Mouse (Mus musculus) limb, embryonic 14.5 days (tissue): ENCODE data around the gene Scyl1. TPM values are rescaled to one million over a fixed set of nuclear protein-coding genes. Genes with fewer than 3 reads are reported as not detected.
"Not testable (repeated sequence)": the region's sequence is repeated elsewhere in the genome, so short reads cannot be mapped to it uniquely, and the experiment has no call there.

Experiments used
- ATAC-seq: fragments of 200-750 bp; cut with Nextera tagmentation; 2 replicates; pipeline ENCODE4 v1.8.0; 2017; ENCODE audit warnings: low read depth, moderate number of reproducible peaks, moderate TSS enrichment; ENCODE audit not compliant: low FRiP score
- DNase-seq: peaks from one replicate; pipeline ENCODE4 v3.0.0-alpha.2; 2015; ENCODE audit warnings: low spot score
- H3K27ac ChIP-seq: fragments of 300-500 bp; sonication (generic); replicated peaks from 2 replicates; pipeline ENCODE4 v1.5.1; 2014; ENCODE audit warnings: low read depth, mild to moderate bottlenecking, low read length, moderate library complexity, mixed read lengths
- H3K27me3 ChIP-seq: fragments of 300-500 bp; sonication (generic); 2 replicates; pipeline ENCODE4 v1.6.1; 2014; ENCODE audit warnings: low read length, mixed read lengths; ENCODE audit not compliant: control insufficient read depth, insufficient read depth
- H3K36me3 ChIP-seq: fragments of 300-500 bp; sonication (generic); 2 replicates; pipeline ENCODE4 v1.6.1; 2014; ENCODE audit warnings: mild to moderate bottlenecking, low read length, moderate library complexity, mixed read lengths; ENCODE audit not compliant: control insufficient read depth, insufficient read depth
- H3K4me1 ChIP-seq: fragments of 300-500 bp; sonication (generic); 2 replicates; pipeline ENCODE4 v1.6.1; 2014; ENCODE audit warnings: antibody characterized with exemption, low read length, mixed read lengths; ENCODE audit not compliant: control insufficient read depth, insufficient read depth
- H3K4me2 ChIP-seq: fragments of 300-500 bp; sonication (generic); replicated peaks from 2 replicates; pipeline ENCODE4 v1.6.1; 2014; ENCODE audit warnings: low read depth, mild to moderate bottlenecking, low read length, moderate library complexity; ENCODE audit not compliant: severe bottlenecking
- H3K4me3 ChIP-seq: fragments of 300-500 bp; sonication (generic); replicated peaks from 2 replicates; pipeline ENCODE4 v1.5.1; 2014; ENCODE audit warnings: low read length
- H3K9ac ChIP-seq: fragments of 300-500 bp; sonication (generic); 2 replicates; pipeline ENCODE4 v1.6.1; 2014; ENCODE audit warnings: mild to moderate bottlenecking, low read depth, low read length, moderate library complexity; ENCODE audit not compliant: severe bottlenecking
- H3K9me3 ChIP-seq: fragments of 300-500 bp; sonication (generic); 2 replicates; pipeline ENCODE4 v1.6.1; 2016; ENCODE audit warnings: low read length; ENCODE audit not compliant: control insufficient read depth
- POLR2A ChIP-seq: fragments of 200-500 bp; IDR thresholded peaks from 2 replicates; pipeline ENCODE4 v1.8.0; 2012; ENCODE audit warnings: inconsistent platforms, mild to moderate bottlenecking, moderate library complexity, borderline replicate concordance; ENCODE audit not compliant: insufficient read depth, insufficient read length; ENCODE audit errors: extremely low read depth
- WGBS: fragments of 180-500 bp; shearing (Covaris S2); extraction: QIAGEN DNeasy Blood & Tissue Kit; methylation state at CpG from one replicate; pipeline ENCODE4 v1.1.7; 2014; 5-methylcytosine and 5-hydroxymethylcytosine counted together
- polyA plus RNA-seq, 2 experiments: library from polyadenylated mRNA; depleted of rRNA in 1 of 2; stranded (reverse) in 1 of 2; unstranded in 1 of 2; fragments of >200 nt; fragmentation: Nextera tagmentation in 1 of 2; extraction: Ambion mirVana in 1 of 2; gene quantifications; 2 replicates each; pipeline versions ENCODE4 v1.2.1 to v1.2.3; 2012 to 2014

Gene Scyl1
- polyA plus RNA-seq, 2 experiments, result 81.1 to 152 TPM

DNA sequence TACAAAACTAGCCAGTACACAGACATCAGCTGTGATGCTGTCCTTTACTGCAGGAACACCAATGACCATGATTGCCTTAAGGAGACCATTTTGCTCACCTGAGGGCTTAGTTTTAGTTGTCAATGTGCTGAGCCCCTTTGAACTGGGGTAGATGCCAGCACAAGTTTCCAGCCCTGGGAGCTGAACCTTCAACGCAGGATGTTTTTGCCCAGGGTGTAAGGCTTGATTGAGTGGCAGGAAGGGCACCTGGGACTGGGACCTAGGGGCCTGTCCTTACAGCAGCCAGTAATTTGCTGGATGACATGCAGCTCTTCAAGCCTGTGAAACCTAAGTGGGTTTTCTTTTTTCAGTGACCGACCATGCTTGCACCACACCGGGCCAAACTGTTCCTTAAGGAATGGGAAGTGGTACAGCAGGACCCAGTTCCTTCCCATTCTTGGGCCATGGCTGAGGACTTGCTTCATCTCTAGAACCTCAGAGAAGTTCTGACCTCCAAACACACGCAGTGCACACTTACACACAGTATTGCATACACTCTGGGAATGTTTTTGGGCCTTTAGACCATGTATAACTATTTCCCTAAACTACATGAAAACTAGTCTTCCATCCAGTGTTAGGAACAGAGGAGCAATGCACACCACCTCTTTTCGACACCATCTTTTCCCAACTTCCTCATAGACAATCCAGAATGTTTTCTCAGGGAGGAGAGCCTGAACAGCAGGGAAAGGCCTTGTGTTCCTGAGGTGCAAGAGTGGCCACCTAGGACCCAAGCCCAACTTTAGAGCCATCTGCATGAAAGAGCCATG is 23.8 kb upstream of the Scyl1 start:
- DNase-seq, result no peak
- H3K9ac ChIP-seq, result no peak overlapping the region; the same call in 1 of the 2 replicates
- H3K27me3 ChIP-seq, result no peaks in the 10 kb centered on the region
- 42% methylated on average over 5 of the region's 5 CpGs for WGBS
- H3K4me1 ChIP-seq, result peaks cover 13% of the 10 kb centered on the region; the same call in 1 of the 2 replicates
- peaks cover 51% of the 10 kb centered on the region for H3K36me3 ChIP-seq
- no peak overlapping the region; the same call in 1 of the 2 replicates for H3K27ac ChIP-seq
- H3K9me3 ChIP-seq, result no peaks in the 10 kb centered on the region
- H3K4me3 ChIP-seq, result no peak overlapping the region
- 0 out of 2 replicates have a peak overlapping the region, but pooled peaks have one; percentile 3 for H3K4me2 ChIP-seq
- no peak for TF ChIP-seq POLR2A
- ATAC-seq, result 0 out of 2 replicates have a peak, but pooled peaks have one; percentile 2

GRCm38 (mm10) chr19:5793917-5794770 is 22.9 kb upstream of the Scyl1 start:
- H3K9me3 ChIP-seq, H3K4me3 ChIP-seq, H3K4me2 ChIP-seq, H3K9ac ChIP-seq, H3K27me3 ChIP-seq: not testable (repeated sequence)
- ATAC-seq, result peak; percentile 31
- Histone ChIP-seq H3K36me3 (peaks cover 45% of the 10 kb centered on the region), H3K27ac (peak overlapping the region; percentile 73), H3K4me1 (peaks cover 13% of the 10 kb centered on the region; the same call in 1 of the 2 replicates)
- DNase-seq, result peak; percentile 31
- 25% methylated on average over 7 of the region's 7 CpGs for WGBS

- Histone ChIP-seq H3K4me1 (peaks cover 13% of the 10 kb centered on the region; the same call in 1 of the 2 replicates), H3K27me3 (no peaks in the 10 kb centered on the region), H3K36me3 (peaks cover 36% of the 10 kb centered on the region), H3K4me3 (no peak overlapping the region), H3K9ac (no peak overlapping the region), H3K9me3 (no peaks in the 10 kb centered on the region), H3K4me2 (no peak overlapping the region), H3K27ac (no peak overlapping the region)
- ATAC-seq (peak; percentile 60; the same call in 1 of the 2 replicates), DNase-seq (peak; percentile 83)
- WGBS, result 4% methylated on average over 2 of the region's 2 CpGs
- TF ChIP-seq POLR2A, result no peak
Measured at GRCm38 (mm10) chr19:5793116-5793515, 21.9 kb upstream of the Scyl1 start.

DNA sequence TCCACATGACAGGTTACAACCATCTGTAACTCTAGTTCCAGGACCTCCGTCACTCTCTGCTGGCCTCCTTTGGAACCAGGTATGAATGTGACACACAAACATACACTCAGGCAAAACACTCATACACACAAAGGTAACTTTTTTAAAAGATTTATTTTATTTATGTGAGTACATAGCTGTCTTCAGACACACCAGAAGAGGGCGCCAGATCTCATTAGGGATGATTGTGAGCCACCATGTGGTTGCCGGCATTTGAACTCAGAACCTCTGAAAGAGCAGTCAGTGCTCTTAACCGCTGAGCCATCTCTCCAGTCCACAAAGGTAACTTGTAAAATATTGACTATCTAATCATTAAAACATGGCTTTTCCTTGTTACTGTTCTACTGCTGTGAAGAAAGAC is 20.1 kb upstream of the Scyl1 start:
- H3K36me3 ChIP-seq, result peaks cover 18% of the 10 kb centered on the region
- H3K4me2 ChIP-seq, result no peak overlapping the region
- DNase-seq (no peak), ATAC-seq (no peak)
- no peak overlapping the region for H3K9ac ChIP-seq
- H3K4me1 ChIP-seq, result peaks cover 10% of the 10 kb centered on the region; the same call in 1 of the 2 replicates
- no peak for TF ChIP-seq POLR2A
- no peaks in the 10 kb centered on the region for H3K9me3 ChIP-seq
- no peaks in the 10 kb centered on the region for H3K27me3 ChIP-seq
- H3K4me3 ChIP-seq, result no peak overlapping the region
- WGBS, result 72% methylated on average over 4 of the region's 4 CpGs
- H3K27ac ChIP-seq, result no peak overlapping the region

DNA sequence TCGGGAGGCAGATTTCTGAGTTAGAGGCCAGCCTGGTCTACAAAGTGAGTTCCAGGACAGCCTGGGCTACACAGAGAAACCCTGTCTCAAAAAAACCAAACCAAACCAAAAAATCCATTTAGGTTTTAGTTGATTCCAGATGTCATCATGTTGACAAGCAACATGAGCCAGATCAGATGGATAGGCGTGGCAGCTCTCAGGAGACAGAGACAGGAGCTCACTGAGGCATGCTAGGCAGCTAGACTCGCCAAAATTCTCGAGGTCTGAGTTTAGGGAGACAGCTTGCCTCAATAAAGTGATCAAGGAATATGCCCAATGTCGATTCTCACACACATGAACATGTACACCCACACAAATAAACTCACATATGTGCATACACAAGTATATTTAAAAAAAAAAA is 17.8 kb upstream of the Scyl1 start:
- H3K9me3 ChIP-seq, result no peaks in the 10 kb centered on the region
- ATAC-seq, result no peak
- TF ChIP-seq POLR2A, result no peak

More for the DNA sequence above, 17.8 kb upstream of the Scyl1 start:
- Histone ChIP-seq H3K4me1 (peaks cover 3% of the 10 kb centered on the region; the same call in 1 of the 2 replicates), H3K9ac (no peak overlapping the region), H3K27ac (no peak overlapping the region), H3K27me3 (no peaks in the 10 kb centered on the region), H3K4me3 (no peak overlapping the region), H3K4me2 (no peak overlapping the region), H3K36me3 (no peaks in the 10 kb centered on the region)
- DNase-seq, result no peak
- WGBS, result 48% methylated on average over 5 of the region's 5 CpGs
